Mouse (Mus musculus) bone marrow macrophage, adult 2 months (primary cell): Measurements from ENCODE around the gene Atf7.

ENCODE experiments used
- CTCF ChIP-seq: IDR thresholded peaks from 2 replicates; pipeline ENCODE4 v1.5.1; 2012; ENCODE audit warnings: low read depth, mild to moderate bottlenecking, low read length, moderate library complexity
- POLR2A ChIP-seq: IDR thresholded peaks from 2 replicates; pipeline ENCODE4 v1.6.1; 2012; ENCODE audit warnings: mild to moderate bottlenecking, low read depth, low read length, borderline replicate concordance

GRCm38 (mm10) chr15:102500479-102500878 lies 124.8 kb downstream of the Atf7 start:
- TF ChIP-seq POLR2A (no peak), CTCF (no peak)
